Mouse (Mus musculus) liver, adult 10 weeks (tissue): ENCODE measurements around the gene Cip2a. TPM values are rescaled to one million over a fixed set of nuclear protein-coding genes. Genes with fewer than 3 reads are reported as not detected.

Experiments
- polyA plus RNA-seq: library from polyadenylated mRNA; stranded (reverse); fragments of 350-450 nt; fragmentation: Illumina TruSeq; extraction: RNeasy Lipid Tissue Mini Kit (QIAGEN cat#74804); gene quantifications from one replicate; pipeline ENCODE4 v1.2.3, GENCODE M21; 2014; ENCODE audit warnings: low read depth, low replicate concordance

The Cip2a gene
- polyA plus RNA-seq: 1.9 TPM

DNA sequence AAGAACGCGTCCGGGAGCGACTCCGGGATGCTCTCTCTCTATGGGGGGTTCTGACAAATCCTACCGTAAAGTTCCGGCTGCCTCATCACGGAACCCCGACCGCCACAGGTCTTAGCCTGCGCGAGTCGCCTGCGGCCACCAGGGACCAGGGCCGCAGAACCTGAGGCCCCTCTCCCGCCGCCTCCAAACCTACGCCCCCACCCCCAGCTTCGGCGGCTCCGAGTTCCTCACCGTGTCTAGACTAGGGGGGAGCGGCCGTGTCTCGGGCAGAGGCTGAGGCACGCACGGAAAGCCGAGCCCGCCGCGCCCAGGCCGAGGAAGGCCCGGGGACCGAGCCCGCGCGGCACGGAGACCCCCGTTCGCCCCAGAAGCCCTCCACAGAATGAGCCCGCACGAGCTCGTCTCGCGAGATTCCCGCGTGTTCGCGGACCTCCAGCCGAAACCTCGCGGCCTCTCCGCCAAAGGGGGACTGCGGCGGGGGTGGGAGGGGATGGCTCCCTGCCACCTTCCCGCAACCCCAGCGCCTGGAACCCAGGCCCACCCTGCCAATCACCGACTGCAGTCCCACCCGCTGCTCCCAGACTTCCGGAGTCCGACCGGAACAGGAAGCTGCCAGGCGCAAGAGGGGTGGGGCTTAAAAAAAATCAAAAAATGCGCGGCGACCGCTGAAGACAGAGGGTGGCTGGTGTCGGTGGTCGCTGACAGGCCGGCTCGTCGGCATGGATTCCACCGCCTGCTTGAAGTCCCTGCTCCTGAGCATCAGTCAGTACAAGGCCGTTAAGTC is at the start of gene Cip2a, which contains the start of gene Dzip3:
Gene Cip2a (plus strand): TSS at position 627 of the 784 bp plus-strand sequence.
Gene Dzip3 (minus strand): TSS at position 607 of the 784 bp plus-strand sequence.

DNA sequence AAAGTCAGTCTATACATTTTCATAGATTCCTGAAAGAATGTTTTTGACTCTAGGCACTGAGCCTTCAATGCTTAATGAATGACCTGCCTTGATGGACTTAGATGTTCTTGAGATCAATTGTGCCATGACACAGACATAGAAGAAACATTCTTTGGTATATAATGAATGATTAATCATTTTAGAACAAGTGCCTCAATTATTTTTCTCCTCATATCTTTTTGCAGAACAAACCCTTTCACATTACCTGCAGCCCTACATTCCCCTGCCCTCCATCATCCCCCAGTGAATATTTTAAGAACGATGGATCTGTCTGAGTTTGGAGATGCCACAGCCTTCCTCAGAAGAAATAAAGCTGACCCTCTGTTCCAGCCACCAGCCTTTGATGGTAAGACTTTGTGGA is 63.2 kb downstream of the Cip2a start, which contains the start of gene Myh15:
Gene Myh15 (plus strand): TSS at position 301 of the 400 bp plus-strand sequence.

Other genes starting within 250 kb of the Cip2a start
- not detected for gene Trat1, start 222.2 kb upstream of the Cip2a start, polyA plus RNA-seq
- not detected for gene Retnlb, start 177.3 kb upstream of the Cip2a start, polyA plus RNA-seq
- 1.1 TPM for gene Retnla, start 151.6 kb upstream of the Cip2a start, polyA plus RNA-seq
- not detected for gene Retnlg, start 121.6 kb upstream of the Cip2a start, polyA plus RNA-seq
- 3.5 TPM for gene Dzip3, start within 50 bp of the Cip2a start, polyA plus RNA-seq
- gene Myh15, start 63.3 kb downstream of the Cip2a start, polyA plus RNA-seq: not detected